Mouse (Mus musculus) myocyte (in vitro differentiated cells): Measurements from ENCODE around the gene Mogat2.

Experiments used
- MYOD1 ChIP-seq, 3 experiments: IDR thresholded peaks; one replicate each; pipeline ENCODE4 v1.6.1; 2011; ENCODE audit warnings: control low read depth in 2 of 3, low read depth in 2 of 3, mild to moderate bottlenecking in 2 of 3, moderate library complexity in 1 of 3; ENCODE audit not compliant: insufficient read length in 2 of 3, control insufficient read depth in 1 of 3
- POLR2A ChIP-seq: IDR thresholded peaks from one replicate; pipeline ENCODE4 v1.6.1; 2011; ENCODE audit warnings: low read depth, mild to moderate bottlenecking, control low read depth, moderate library complexity; ENCODE audit not compliant: insufficient read length
- POLR2AphosphoS2 ChIP-seq: IDR thresholded peaks from one replicate; pipeline ENCODE4 v1.6.1; 2011; ENCODE audit warnings: low read depth, control low read depth; ENCODE audit not compliant: insufficient read length
- SRF ChIP-seq: IDR thresholded peaks from one replicate; pipeline ENCODE4 v1.6.1; 2011; ENCODE audit warnings: low read depth; ENCODE audit not compliant: control insufficient read depth, insufficient read length
- TCF12 ChIP-seq: IDR thresholded peaks from one replicate; pipeline ENCODE4 v1.6.1; 2011; ENCODE audit warnings: mild to moderate bottlenecking, control low read depth; ENCODE audit not compliant: poor library complexity, insufficient read depth, severe bottlenecking
- TCF3 ChIP-seq: IDR thresholded peaks from one replicate; pipeline ENCODE4 v1.6.1; 2011; ENCODE audit warnings: low read depth, control low read depth; ENCODE audit not compliant: insufficient read length

- no peak for TF ChIP-seq SRF
- TF ChIP-seq TCF3 = no peak
- TF ChIP-seq POLR2AphosphoS2 = no peak
- no peak for TF ChIP-seq POLR2A
- no peak for TF ChIP-seq TCF12
- TF ChIP-seq MYOD1 (IDR thresholded peaks at IDR 0.05; ENCODE audit: control insufficient read depth in 1 of 3, insufficient read length in 2 of 3, low read depth in 2 of 3) = no peak
Observed at GRCm38 (mm10) chr7:99224225-99224624, 14.2 kb downstream of the Mogat2 start.
